Mouse (Mus musculus) liver, embryonic 12.5 days (tissue): ENCODE results near the gene Bhlha9. TPM values are rescaled to one million over a fixed set of nuclear protein-coding genes. Genes with fewer than 3 reads are reported as not detected.

Experiments
- ATAC-seq: fragments of 200-750 bp; cut with Nextera tagmentation; 2 replicates; pipeline ENCODE4 v1.8.0; 2017; ENCODE audit warnings: moderate number of reproducible peaks, mild to moderate bottlenecking, moderate library complexity
- H3K27ac ChIP-seq: fragments of 300-500 bp; sonication (generic); 2 replicates; pipeline ENCODE4 v1.5.1; 2016; ENCODE audit warnings: mild to moderate bottlenecking
- H3K27me3 ChIP-seq: fragments of 300-500 bp; sonication (generic); replicated peaks from 2 replicates; pipeline ENCODE4 v1.6.1; 2016; ENCODE audit warnings: mild to moderate bottlenecking, moderate library complexity
- H3K36me3 ChIP-seq: fragments of 300-500 bp; sonication (generic); 2 replicates; pipeline ENCODE4 v1.6.1; 2016; ENCODE audit warnings: mild to moderate bottlenecking, moderate library complexity
- H3K4me1 ChIP-seq: fragments of 300-500 bp; sonication (generic); 2 replicates; pipeline ENCODE4 v1.6.1; 2016
- H3K4me2 ChIP-seq: fragments of 300-500 bp; sonication (generic); 2 replicates; pipeline ENCODE4 v1.6.1; 2016; ENCODE audit warnings: mild to moderate bottlenecking, moderate library complexity
- H3K4me3 ChIP-seq: fragments of 300-500 bp; sonication (generic); 2 replicates; pipeline ENCODE4 v1.5.1; 2016; ENCODE audit warnings: mild to moderate bottlenecking, moderate library complexity
- H3K9ac ChIP-seq: fragments of 300-500 bp; sonication (generic); 2 replicates; pipeline ENCODE4 v1.6.1; 2016; ENCODE audit warnings: mild to moderate bottlenecking, moderate library complexity
- H3K9me3 ChIP-seq: fragments of 300-500 bp; sonication (generic); replicated peaks from 2 replicates; pipeline ENCODE4 v1.6.1; 2016; ENCODE audit warnings: mild to moderate bottlenecking, moderate library complexity
- WGBS: fragments of 180-500 bp; shearing (Covaris S2); methylation state at CpG from one replicate; pipeline ENCODE4 v1.1.7; 2016; ENCODE audit not compliant: insufficient replicate concordance; 5-methylcytosine and 5-hydroxymethylcytosine counted together
- polyA plus RNA-seq: library from polyadenylated mRNA; unstranded; fragments of >200 nt; fragmentation: Nextera tagmentation; extraction: Ambion mirVana; gene quantifications from 2 replicates; pipeline ENCODE4 v1.2.1, GENCODE M21; 2016

The Bhlha9 gene
- polyA plus RNA-seq, 1 experiment from 2014 or later = not detected

- H3K4me1 ChIP-seq = no peaks in the 10 kb centered on the region
- no peaks in the 10 kb centered on the region; the same call in 1 of the 2 replicates for H3K9me3 ChIP-seq
- ATAC-seq = no peak
- WGBS = 26% methylated on average over 13 of the region's 17 CpGs
- no peak overlapping the region for H3K4me3 ChIP-seq
- H3K4me2 ChIP-seq = no peak overlapping the region
- H3K36me3 ChIP-seq = no peaks in the 10 kb centered on the region
- H3K9ac ChIP-seq = no peak overlapping the region
- no peak overlapping the region for H3K27ac ChIP-seq
- peaks cover 8% of the 10 kb centered on the region; the same call in 1 of the 2 replicates for H3K27me3 ChIP-seq
These were observed 37.6 kb downstream of the Bhlha9 start for GRCm38 (mm10) chr11:76709625-76710452.

GRCm38 (mm10) chr11:76717000-76717399 is 44.7 kb downstream of the Bhlha9 start:
- H3K4me3 ChIP-seq = no peak overlapping the region
- H3K4me2 ChIP-seq = no peak overlapping the region
- H3K36me3 ChIP-seq = no peaks in the 10 kb centered on the region
- no peak overlapping the region for H3K27ac ChIP-seq
- H3K27me3 ChIP-seq = no peaks in the 10 kb centered on the region; the same call in 1 of the 2 replicates
- no peak overlapping the region for H3K9ac ChIP-seq
- no peak for ATAC-seq
- H3K9me3 ChIP-seq = no peaks in the 10 kb centered on the region
- H3K4me1 ChIP-seq = no peaks in the 10 kb centered on the region
- 65% methylated on average over 4 of the region's 4 CpGs for WGBS

Other genes with a start within 250 kb of the Bhlha9 start
- 5.8 and 7.4 TPM in 2 replicates for gene Abr, start 50.2 kb upstream of the Bhlha9 start, polyA plus RNA-seq
- gene Trarg1, start 7.3 kb downstream of the Bhlha9 start, polyA plus RNA-seq = not detected in 2 replicates
- gene Gosr1, start 91.1 kb downstream of the Bhlha9 start, polyA plus RNA-seq = 13.2 and 15.2 TPM in 2 replicates
- 10.5 and 11.3 TPM in 2 replicates for gene Cpd, start 174.5 kb downstream of the Bhlha9 start, polyA plus RNA-seq
- 0.10 TPM in 1 of 2 replicates, not detected in the other for gene Tmigd1, start 229.7 kb downstream of the Bhlha9 start, polyA plus RNA-seq